Mouse (Mus musculus) colon, adult 2 months (tissue): Measurements from ENCODE around the gene Gm2956. TPM values are rescaled to one million over a fixed set of nuclear protein-coding genes. Genes with fewer than 3 reads are reported as not detected.

Experiments
- polyA plus RNA-seq: library from polyadenylated mRNA; depleted of rRNA; stranded (reverse); fragments of >200 nt; gene quantifications from 2 replicates; pipeline ENCODE4 v1.2.3, GENCODE M21; 2012; rRNA removed

Gm2956 gene
- not detected in 2 replicates for polyA plus RNA-seq

DNA sequence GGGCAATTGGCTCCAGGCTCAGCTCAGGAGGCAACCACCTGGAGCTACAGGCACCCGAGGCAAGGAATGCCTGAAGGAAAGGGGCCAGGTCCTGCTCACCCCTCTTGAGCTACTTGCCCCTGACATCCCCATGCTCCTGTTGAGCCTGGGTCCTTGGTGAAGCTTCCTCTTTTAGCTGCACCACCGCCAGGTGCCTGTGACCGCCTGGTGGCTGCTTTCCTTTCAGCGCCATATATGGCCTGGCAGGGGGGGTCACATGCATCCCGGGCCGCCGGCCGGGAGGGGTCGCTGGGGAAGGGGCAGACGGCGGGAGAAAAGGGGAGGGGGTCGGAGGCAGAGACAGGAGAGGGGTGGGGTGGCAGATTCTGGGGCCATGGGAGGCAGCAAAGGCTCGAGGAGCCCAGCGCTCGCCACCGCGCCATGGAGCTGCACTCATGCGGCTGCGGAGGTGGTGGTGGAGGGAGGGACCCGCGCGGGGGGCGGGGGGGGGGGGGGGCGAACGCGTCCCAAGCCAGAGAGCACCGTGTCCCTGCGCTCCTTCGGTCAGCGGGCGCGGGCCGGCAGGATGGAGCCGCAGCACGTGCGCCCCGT lies at the start of gene Gm2956:
Gene Gm2956, plus strand, starts transcription at position 541 of the 591 bp plus-strand sequence.

GRCm38 (mm10) chr14:3394793-3395192 lies 62.4 kb downstream of the Gm2956 start, which contains the start of gene Gm10413:
TSS of gene Gm10413 (plus strand) at chr14:3395093.

Other genes with a start within 250 kb of the Gm2956 start
- gene Gm10340, start 198.6 kb upstream of the Gm2956 start, polyA plus RNA-seq, result not detected in 2 replicates
- not detected in 2 replicates for gene Gm5795, start 144.4 kb upstream of the Gm2956 start, polyA plus RNA-seq
- gene D830030K20Rik, start 124.1 kb upstream of the Gm2956 start, polyA plus RNA-seq, result not detected in 2 replicates
- gene Gm10413, start 62.5 kb downstream of the Gm2956 start, polyA plus RNA-seq, result not detected in 2 replicates
- 0.07 TPM in 1 of 2 replicates, not detected in the other for gene Gm10409, start 80.0 kb downstream of the Gm2956 start, polyA plus RNA-seq
- 0.12 TPM in 1 of 2 replicates, not detected in the other for gene Gm3005, start 95.5 kb downstream of the Gm2956 start, polyA plus RNA-seq
- not detected in 2 replicates for gene Gm10408, start 116.8 kb downstream of the Gm2956 start, polyA plus RNA-seq